Mouse (Mus musculus) MEL (cell line): ENCODE measurements around the gene Rragd. TPM values are rescaled to one million over a fixed set of nuclear protein-coding genes. Genes with fewer than 3 reads are reported as not detected.

Experiments
- DNase-seq: peaks from one replicate; pipeline ENCODE4 v3.0.0; 2011; ENCODE audit warnings: low read depth, low spot score
- H3K27ac ChIP-seq: 2 replicates; pipeline ENCODE4 v1.5.1; 2012; ENCODE audit warnings: low read depth, mild to moderate bottlenecking, control low read depth, low read length, moderate library complexity; ENCODE audit not compliant: control insufficient read depth
- H3K27me3 ChIP-seq, 2 experiments: fragments of 150-350 bp in 1 of 2; sonication (generic) in 1 of 2; 2 replicates each; pipeline ENCODE4 v1.6.1; 2012; ENCODE audit warnings: low read length in 2 of 2, mild to moderate bottlenecking in 2 of 2, improper control_type of control experiment in 1 of 2, moderate library complexity in 1 of 2; ENCODE audit not compliant: insufficient read depth in 2 of 2, control insufficient read depth in 1 of 2
- H3K36me3 ChIP-seq, 2 experiments: 2 replicates each; pipeline ENCODE4 v1.6.1; 2012 to 2014; ENCODE audit warnings: low read length in 2 of 2, improper control_type of control experiment in 1 of 2, inconsistent platforms in 1 of 2, mild to moderate bottlenecking in 1 of 2; ENCODE audit not compliant: insufficient read depth in 2 of 2, control insufficient read depth in 1 of 2
- H3K4me1 ChIP-seq, 2 experiments: fragments of 150-350 bp in 1 of 2; sonication (generic) in 1 of 2; 2 replicates each; pipeline ENCODE4 v1.6.1; 2012; ENCODE audit warnings: low read length in 2 of 2, improper control_type of control experiment in 1 of 2, mild to moderate bottlenecking in 1 of 2; ENCODE audit not compliant: insufficient read depth in 2 of 2, control insufficient read depth in 1 of 2
- H3K4me3 ChIP-seq, 2 experiments: fragments of 150-350 bp in 1 of 2; sonication (generic) in 1 of 2; 2 replicates each; pipeline ENCODE4 v1.5.1; 2012; ENCODE audit warnings: low read depth in 2 of 2, low read length in 2 of 2, mild to moderate bottlenecking in 2 of 2, moderate library complexity in 2 of 2, control low read depth in 1 of 2, improper control_type of control experiment in 1 of 2; ENCODE audit not compliant: control insufficient read depth in 1 of 2, insufficient read depth in 1 of 2
- H3K79me2 ChIP-seq: 2 replicates; pipeline ENCODE4 v1.6.1; 2012; ENCODE audit warnings: mild to moderate bottlenecking, low read length, moderate library complexity; ENCODE audit not compliant: control insufficient read depth, poor library complexity, insufficient read depth
- H3K9ac ChIP-seq: 2 replicates; pipeline ENCODE4 v1.6.1; 2012; ENCODE audit warnings: low read depth, mild to moderate bottlenecking, control low read depth, low read length, moderate library complexity; ENCODE audit not compliant: control insufficient read depth, poor library complexity, severe bottlenecking
- H3K9me3 ChIP-seq: fragments of 150-350 bp; sonication (generic); replicated peaks from 2 replicates; pipeline ENCODE4 v1.6.1; 2012; ENCODE audit warnings: mild to moderate bottlenecking, low read length, improper control_type of control experiment, moderate library complexity; ENCODE audit not compliant: insufficient read depth
- HCFC1 ChIP-seq: IDR thresholded peaks from 2 replicates; pipeline ENCODE4 v1.6.1; 2012; ENCODE audit warnings: low read depth, mild to moderate bottlenecking, inconsistent platforms, low read length, improper control_type of control experiment, moderate library complexity
- MAFK ChIP-seq: IDR thresholded peaks from 2 replicates; pipeline ENCODE4 v1.6.1; 2011; ENCODE audit warnings: low read depth, mild to moderate bottlenecking, low read length, improper control_type of control experiment, borderline replicate concordance
- MAX ChIP-seq: IDR thresholded peaks from 2 replicates; pipeline ENCODE4 v1.6.1; 2011; ENCODE audit warnings: low read length, improper control_type of control experiment
- MXI1 ChIP-seq: IDR thresholded peaks from 2 replicates; pipeline ENCODE4 v1.6.1; 2011; ENCODE audit warnings: mild to moderate bottlenecking, low read depth, low read length, improper control_type of control experiment
- NELFE ChIP-seq: IDR thresholded peaks from 2 replicates; pipeline ENCODE4 v1.6.1; 2011; ENCODE audit warnings: low read depth, low read length, improper control_type of control experiment
- POLR2A ChIP-seq, 2 experiments: IDR thresholded peaks; 2 replicates each; pipeline ENCODE4 v1.6.1; 2011 to 2012; ENCODE audit warnings: low read length in 2 of 2, mild to moderate bottlenecking in 2 of 2, control low read depth in 1 of 2, improper control_type of control experiment in 1 of 2, low read depth in 1 of 2, moderate library complexity in 1 of 2; ENCODE audit not compliant: control insufficient read depth in 1 of 2, insufficient read depth in 1 of 2, poor library complexity in 1 of 2
- POLR2AphosphoS2 ChIP-seq: IDR thresholded peaks from 2 replicates; pipeline ENCODE4 v1.6.1; 2011; ENCODE audit warnings: low read length, improper control_type of control experiment
- TCF12 ChIP-seq: IDR thresholded peaks from 2 replicates; pipeline ENCODE4 v1.6.1; 2014; ENCODE audit warnings: low read depth, mild to moderate bottlenecking, inconsistent platforms, low read length, improper control_type of control experiment, moderate library complexity
- UBTF ChIP-seq: IDR thresholded peaks from 2 replicates; pipeline ENCODE4 v1.6.1; 2012; ENCODE audit warnings: low read depth, mild to moderate bottlenecking, inconsistent platforms, low read length, improper control_type of control experiment, moderate library complexity, borderline replicate concordance; ENCODE audit not compliant: insufficient read depth
- USF1 ChIP-seq: IDR thresholded peaks from 2 replicates; pipeline ENCODE4 v1.6.1; 2014; ENCODE audit warnings: low read depth, mild to moderate bottlenecking, inconsistent platforms, low read length, improper control_type of control experiment, moderate library complexity
- ZNF384 ChIP-seq: IDR thresholded peaks from 2 replicates; pipeline ENCODE4 v1.6.1; 2012; ENCODE audit warnings: low read depth, mild to moderate bottlenecking, inconsistent platforms, low read length, improper control_type of control experiment
- polyA plus RNA-seq, 2 experiments: library from polyadenylated mRNA; stranded (reverse) in 1 of 2; unstranded in 1 of 2; fragments of >175 nt in 1 of 2; fragments of >200 nt in 1 of 2; gene quantifications; 2 replicates each; pipeline versions ENCODE4 v1.2.1 to v1.2.4; 2012; ENCODE audit warnings: low replicate concordance in 2 of 2, low read depth in 1 of 2; ENCODE audit not compliant: insufficient read length in 2 of 2, insufficient read depth in 1 of 2, missing spikeins in 1 of 2
- total RNA-seq: library from RNA; depleted of rRNA; stranded (reverse); fragments of 300-350 nt; gene quantifications from 2 replicates; pipeline ENCODE4 v1.2.3, GENCODE M21; 2012

The Rragd gene
- total and polyA plus RNA-seq, 3 experiments: not detected

- DNase-seq: no peak
- Histone ChIP-seq H3K36me3 (peaks cover 0 to 23% of the 10 kb centered on the region in 2 experiments; a peak in 3 of 4 replicates), H3K79me2 (peaks cover 15% of the 10 kb centered on the region), H3K27ac (no peak overlapping the region), H3K9me3 (no peaks in the 10 kb centered on the region), H3K27me3 (no peaks in the 10 kb centered on the region), H3K9ac (no peak overlapping the region), H3K4me3 (no peak overlapping the region)
- no peak for TF ChIP-seq UBTF
- TF ChIP-seq HCFC1: no peak
- no peak for TF ChIP-seq POLR2A (IDR thresholded peaks at IDR 0.05; ENCODE audit: control insufficient read depth in 1 of 2, insufficient read depth in 1 of 2, low read depth in 1 of 2, low read length in 2 of 2, poor library complexity in 1 of 2)
- no peak for TF ChIP-seq ZNF384
- no peak for TF ChIP-seq MAFK
- TF ChIP-seq, all 39 proteins: peak for 0
- H3K4me1 ChIP-seq: peaks cover 10 to 11% of the 10 kb centered on the region in 2 experiments
Measured at GRCm38 (mm10) chr4:33029104-33029503, 46.3 kb downstream of the Rragd start.

GRCm38 (mm10) chr4:33030264-33031194 lies 47.7 kb downstream of the Rragd start:
- Histone ChIP-seq H3K9me3 (no peaks in the 10 kb centered on the region), H3K27ac (peak overlapping the region; percentile 57), H3K4me3 (peak overlapping the region; percentile 87 to 96), H3K9ac (peak overlapping the region; percentile 94), H3K4me1 (peaks cover 10 to 11% of the 10 kb centered on the region in 2 experiments), H3K27me3 (no peaks in the 10 kb centered on the region), H3K79me2 (peaks cover 20% of the 10 kb centered on the region), H3K36me3 (peaks cover 0 to 23% of the 10 kb centered on the region in 2 experiments; a peak in 3 of 4 replicates)
- peak; percentile 57 for DNase-seq
- TF ChIP-seq TCF12 (0 out of 2 replicates have a peak, but pooled peaks have one; percentile 3), USF1 (no peak), NELFE (no peak), HCFC1 (no peak), POLR2AphosphoS2 (no peak), MXI1 (no peak; the same call in 1 of the 2 replicates), MAX (peak; percentile 22; the same call in 1 of the 2 replicates)
